Mouse (Mus musculus) layer of hippocampus, postnatal 10 days (tissue): ENCODE data around the gene Tnfaip8l3. TPM values are rescaled to one million over a fixed set of nuclear protein-coding genes. Genes with fewer than 3 reads are reported as not detected.
"Not testable (repeated sequence)": the region's sequence is repeated elsewhere in the genome, so short reads cannot be mapped to it uniquely, and the experiment has no call there.

Source experiments
- DNase-seq, 2 experiments: peaks; one replicate each; pipeline ENCODE4 v3.0.0; 2021; ENCODE audit warnings: low spot score in 2 of 2
- total RNA-seq, 2 experiments: library from RNA; stranded (reverse); gene quantifications; 2 replicates each; pipeline ENCODE4 v1.2.3; 2021

Gene Tnfaip8l3
- total RNA-seq, 2 experiments from 2014 or later: 18.8 to 19.1 TPM

DNA sequence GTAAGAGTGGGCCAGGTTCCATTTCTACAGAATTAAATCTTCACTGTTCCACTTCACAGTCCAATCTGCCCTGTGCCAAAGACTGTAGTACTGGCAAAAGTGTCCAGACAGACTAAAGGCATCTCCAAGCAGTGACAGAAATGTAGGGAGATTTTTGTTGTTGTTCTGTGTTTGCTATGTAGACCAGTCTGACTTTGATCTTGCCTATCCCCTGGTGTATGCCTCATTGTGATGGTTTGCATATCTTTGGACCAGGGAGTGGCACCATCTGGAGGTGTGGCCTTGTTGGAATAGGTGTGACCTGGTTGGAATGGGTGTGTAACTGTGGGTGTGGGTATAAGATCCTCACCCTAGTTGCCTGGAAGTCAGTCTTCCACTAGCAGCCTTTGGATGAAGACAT, 75.6 kb downstream of the Tnfaip8l3 start:
- not testable (repeated sequence) for DNase-seq

DNA sequence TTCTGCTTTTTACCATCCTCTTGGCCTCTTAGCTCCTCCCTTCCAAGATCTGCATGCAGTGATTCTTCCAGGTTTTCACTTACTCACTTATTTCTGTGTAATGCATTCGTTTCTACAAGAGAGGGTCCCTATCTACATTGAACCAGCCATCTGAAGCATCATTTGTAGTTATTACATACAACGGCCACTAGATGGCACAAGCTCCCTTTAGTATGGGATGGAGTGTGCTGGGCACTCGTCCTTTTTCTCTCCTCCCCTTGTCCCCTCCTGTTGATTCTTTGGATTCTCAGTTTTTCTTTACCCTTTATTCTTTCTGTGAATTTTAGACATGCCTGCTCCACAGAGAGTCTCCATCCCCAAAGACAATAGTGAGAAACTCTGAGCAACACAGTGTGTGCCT, 77.3 kb downstream of the Tnfaip8l3 start:
- DNase-seq: peak; percentile 43 to 68

DNA sequence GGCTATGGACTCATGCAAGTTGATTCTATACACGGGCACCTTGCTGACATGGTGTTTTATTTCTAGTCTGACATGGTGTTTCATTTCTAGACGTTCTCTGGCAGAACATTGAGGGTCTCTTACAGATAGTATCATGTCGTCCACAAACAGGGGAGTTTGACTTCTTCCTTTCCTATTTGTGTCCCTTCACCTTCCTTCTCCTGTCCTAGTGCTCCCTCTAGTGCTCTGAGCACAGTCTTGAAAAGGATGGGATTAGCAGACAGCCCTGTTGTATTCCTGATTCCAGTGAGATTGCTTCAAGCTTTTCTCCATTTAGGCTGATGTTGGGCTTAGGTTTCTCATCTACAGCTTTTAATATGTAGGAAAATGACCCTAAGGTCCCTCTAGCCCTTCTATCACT, 81.2 kb downstream of the Tnfaip8l3 start:
- peak; percentile 47 to 71 for DNase-seq

DNA sequence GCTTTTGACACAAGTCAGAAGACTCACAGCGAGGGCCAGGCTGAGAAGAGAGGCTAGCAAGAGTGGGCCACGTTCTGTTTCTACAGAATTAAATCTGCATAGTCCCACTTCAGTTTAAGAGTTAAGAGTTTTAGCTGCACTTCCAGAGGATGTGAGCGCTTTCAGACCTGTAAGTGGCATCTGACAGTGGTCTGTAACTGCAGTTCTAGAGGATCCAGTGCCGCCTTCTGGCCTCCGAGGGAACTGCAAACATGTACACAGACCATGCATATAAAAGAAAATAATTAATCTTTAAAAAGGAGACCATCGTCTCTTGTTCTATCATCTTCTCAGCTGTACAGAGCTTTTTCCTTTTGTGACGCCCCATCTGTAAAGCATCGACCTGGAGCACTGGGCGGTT, 83.3 kb downstream of the Tnfaip8l3 start:
- peak; percentile 75 to 78 for DNase-seq

DNA sequence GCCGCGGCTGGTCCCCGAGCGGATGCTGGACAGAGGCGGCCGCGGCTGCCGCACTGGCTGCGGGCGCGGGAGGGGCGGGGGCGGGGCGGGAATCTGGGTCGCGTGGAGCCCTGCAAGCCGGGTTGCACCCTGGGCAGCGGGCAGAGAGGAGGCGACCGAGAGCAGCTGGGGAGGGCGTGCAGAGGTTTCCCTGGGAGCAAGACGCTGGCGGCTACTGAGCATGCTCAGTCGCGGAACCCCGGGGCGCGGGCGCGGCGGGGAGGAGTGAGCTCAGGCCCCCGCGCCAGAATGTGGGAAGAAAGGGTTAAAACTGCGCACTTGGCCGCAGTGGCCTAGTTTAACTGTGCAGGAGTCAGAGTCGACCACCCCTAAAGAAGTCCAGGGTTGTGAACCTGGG, 93.1 kb downstream of the Tnfaip8l3 start, which contains the start of gene Elmod1:
Gene Elmod1 (minus strand): TSS at position 180 of the 397 bp plus-strand sequence.
- peak; percentile 73 to 82 for DNase-seq

DNA sequence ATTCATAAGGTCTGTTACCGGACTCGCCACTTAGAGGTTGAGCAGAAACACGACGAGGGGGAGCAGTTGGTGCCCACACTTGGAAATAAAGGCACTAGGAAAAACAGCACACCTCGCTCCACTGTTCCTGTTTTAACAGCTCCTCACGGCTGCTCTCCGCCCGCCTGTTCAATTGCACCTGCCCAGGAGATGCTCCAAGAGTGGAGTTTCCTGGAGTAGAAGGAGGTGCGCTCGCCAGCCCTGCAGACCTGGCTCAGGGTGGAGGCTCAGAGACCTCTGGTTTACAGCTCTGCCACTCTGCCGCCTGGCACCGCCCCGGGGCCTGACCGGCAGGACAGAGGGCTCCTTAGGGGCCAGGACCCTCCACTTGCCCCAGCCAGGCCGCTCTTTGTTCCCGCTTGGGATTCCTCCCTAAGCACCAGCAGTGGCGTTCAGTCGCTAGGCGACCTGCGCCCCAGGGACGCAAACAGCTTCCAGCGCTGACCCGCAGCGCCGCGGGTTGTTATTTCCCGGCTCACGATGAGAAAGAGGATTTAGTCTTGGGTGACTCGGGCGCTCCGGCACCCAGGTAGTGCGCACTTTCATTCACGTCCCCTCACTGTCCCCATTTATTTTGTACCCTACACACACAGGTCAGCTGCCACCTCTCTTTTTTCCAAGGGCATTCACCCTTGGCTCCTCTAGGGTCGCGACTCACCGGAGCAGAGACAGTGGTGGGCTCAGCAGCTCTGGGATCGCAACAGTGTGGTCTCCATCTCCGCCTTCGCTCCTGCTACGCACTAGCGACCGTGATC, 93.7 kb downstream of the Tnfaip8l3 start:
- peak; percentile 45 to 51 for DNase-seq

DNA sequence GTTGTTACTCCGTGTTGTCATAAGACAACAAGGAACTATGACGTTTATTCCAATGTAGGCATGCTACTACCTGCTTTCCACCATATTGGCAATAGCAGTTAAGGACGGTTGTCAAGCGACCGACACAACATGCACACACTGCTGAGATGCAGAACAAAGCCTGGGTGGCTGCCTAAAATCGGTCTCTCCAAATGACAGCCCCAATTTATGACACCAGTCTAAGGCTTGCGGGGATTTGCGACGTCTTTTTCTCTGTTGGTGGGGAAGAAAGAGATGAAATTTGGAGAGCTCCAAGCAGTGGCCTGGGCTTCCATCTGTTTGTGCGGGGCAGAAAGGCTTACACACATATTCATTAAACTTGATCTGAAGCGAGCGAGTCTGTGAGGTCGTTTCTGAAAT, 94.3 kb downstream of the Tnfaip8l3 start:
- peak; percentile 55 to 56 for DNase-seq

Other genes with a start within 250 kb of the Tnfaip8l3 start
- gene Sln, start 218.2 kb downstream of the Tnfaip8l3 start, total RNA-seq: under 1 TPM in 1 of 2 experiments, not detected in 1; 0.33 TPM
- gene Elmod1, start 93.1 kb downstream of the Tnfaip8l3 start, total RNA-seq: 100 to 1,000 TPM; 199 to 215 TPM
- under 1 TPM in 1 of 2 experiments, not detected in 1; 0.21 TPM for gene Cyp19a1, start 199.7 kb upstream of the Tnfaip8l3 start, total RNA-seq
- 1 to 10 TPM; 1.0 to 1.6 TPM for gene Gldn, start 218.1 kb upstream of the Tnfaip8l3 start, total RNA-seq